Mouse (Mus musculus) right cerebral cortex, adult 18-20 months (tissue): ENCODE data around the gene Cldn3.
A peak's percentile ranks its signal among the peaks of the same experiment; 100 is the strongest.

Experiments used
- DNase-seq: peaks from one replicate; pipeline ENCODE4 v3.0.0; 2022; ENCODE audit warnings: mixed read lengths

Cldn3 gene

DNA sequence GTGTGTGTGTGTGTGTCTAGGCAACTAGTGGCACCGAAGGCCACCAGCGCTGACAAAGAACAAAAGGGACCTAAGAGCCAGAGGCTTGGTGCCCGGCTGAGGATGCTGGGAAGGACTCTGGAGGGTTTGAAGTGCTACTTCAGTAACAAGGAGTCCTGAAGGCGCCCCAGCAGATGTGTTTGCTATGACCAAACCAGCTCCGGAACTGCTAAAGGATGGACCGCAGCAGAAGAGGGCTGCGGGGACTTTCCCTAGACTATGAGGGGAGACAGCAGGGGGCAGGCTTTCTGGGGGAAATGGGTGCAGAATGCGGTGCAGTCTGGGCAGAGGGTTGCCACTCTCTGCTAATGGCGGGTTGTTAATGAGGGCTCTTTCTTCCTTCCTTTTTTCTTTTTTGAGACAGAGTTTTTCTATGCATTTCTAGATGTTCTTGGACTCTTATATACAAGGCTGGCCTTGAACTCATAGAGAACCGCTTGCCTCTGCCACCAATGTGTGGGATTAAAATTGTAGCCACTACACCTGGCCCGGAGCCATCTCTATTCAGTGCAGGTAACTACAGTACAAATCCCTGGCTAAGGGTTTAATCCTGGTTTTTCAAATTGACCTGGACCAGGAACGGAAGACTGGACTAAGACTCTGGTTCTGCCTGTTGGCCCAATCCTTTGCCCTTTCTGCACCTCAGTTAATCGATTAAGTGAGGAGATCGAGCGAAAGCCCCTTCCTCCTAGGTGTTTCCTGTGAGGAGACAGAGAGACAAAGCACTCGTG is 22.0 kb downstream of the Cldn3 start:
- no peak for DNase-seq

DNA sequence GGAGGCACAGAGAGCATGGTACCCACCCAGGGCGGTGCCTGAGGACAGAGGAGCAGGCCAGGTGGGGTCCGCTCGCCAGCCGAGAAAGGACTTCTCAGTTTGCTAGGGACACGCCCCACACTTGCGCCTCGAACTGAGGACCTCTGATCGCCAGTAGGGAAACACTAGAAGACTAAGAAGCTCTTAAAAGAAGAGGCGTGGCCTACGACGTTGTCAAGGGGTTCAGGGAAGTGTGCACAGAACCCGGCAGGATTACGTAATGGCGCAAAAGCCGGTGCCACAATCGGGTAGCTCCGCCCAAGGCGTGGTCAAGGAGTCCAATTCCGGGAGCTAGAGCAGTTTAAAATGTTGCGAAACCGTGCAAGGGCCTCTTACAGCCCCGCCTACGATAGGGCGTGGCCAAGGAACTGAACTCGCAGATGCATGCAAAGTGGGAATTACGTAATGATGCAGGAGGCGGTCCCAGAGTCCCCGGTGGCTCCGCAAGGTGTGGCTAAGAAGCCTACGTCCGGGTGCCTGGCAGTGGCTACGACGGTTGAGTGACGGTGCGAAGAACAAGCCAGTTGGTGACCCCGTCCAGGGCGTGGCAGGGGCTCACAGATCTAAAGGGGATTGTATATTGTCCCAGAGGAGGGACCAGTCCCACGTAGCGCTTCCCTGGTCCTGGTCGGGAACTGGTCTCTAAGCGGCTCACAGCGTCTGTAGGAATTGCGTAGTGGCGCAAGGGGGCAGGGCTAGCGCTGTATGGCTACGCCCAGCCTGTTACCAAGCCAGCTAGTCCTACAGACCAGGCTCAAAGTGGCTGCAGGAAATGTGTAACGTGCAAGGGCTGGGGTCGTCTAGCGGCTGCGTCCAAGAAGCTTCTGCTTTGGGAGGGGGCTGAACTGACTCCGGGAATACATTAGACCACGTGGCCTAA is 22.9 kb downstream of the Cldn3 start, which contains the start of gene Abhd11:
Abhd11 (plus strand) TSS at position 482 of the 919 bp plus-strand sequence.
- DNase-seq = peak; percentile 99

DNA sequence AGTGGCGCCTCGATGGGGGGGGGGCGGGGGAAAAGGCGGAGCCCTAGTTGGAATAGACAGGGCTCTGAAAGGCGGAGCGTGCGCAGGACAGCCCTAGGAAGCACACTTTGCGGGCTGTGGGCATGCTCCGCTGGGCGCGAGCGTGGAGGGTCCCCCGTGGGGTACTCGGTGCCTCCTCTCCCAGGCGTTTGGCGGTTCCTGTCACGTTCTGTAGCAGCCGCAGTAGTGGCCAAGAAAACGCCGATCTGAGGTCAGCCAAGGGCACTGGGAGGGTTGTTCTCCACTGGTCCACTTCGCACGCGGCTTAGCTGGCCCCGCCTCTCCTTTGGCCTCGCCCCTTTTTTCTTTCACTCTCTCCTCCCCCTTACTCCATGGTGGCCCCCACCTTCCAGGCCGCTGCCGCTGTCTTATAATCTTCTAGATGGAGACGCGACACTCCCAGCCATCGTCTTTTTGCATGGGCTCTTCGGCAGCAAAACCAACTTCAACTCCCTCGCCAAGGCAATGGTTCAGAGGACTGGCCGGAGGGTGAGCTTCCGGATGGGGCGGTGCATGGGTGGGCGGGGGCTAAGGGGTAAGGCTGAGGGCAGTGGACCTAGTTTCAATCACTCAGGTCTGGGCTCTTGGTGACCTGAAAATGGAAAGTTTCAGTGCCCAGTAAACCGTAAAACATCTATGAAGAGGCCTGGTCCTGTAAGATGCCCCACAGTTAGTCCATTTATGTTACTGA is 23.7 kb downstream of the Cldn3 start:
- DNase-seq = peak; percentile 89

DNA sequence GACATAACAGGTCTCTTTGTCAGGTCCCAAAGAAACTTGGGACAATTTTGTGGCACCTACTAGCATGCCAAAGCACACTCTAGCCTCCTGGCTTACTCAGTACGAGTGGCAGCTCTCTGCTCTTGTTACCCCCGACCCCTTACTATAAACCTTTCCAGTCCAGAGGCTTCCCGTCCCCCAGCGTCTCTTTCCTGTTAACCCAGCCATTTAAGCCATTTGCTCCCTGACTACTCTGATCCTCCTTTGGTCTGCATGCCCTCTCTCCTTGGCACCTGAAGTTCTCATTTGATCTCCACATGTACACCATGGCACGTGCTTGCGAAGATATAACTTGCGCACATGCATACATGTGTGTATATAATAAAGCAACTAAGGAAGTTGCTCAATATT is 24.3 kb downstream of the Cldn3 start:
- no peak for DNase-seq

DNA sequence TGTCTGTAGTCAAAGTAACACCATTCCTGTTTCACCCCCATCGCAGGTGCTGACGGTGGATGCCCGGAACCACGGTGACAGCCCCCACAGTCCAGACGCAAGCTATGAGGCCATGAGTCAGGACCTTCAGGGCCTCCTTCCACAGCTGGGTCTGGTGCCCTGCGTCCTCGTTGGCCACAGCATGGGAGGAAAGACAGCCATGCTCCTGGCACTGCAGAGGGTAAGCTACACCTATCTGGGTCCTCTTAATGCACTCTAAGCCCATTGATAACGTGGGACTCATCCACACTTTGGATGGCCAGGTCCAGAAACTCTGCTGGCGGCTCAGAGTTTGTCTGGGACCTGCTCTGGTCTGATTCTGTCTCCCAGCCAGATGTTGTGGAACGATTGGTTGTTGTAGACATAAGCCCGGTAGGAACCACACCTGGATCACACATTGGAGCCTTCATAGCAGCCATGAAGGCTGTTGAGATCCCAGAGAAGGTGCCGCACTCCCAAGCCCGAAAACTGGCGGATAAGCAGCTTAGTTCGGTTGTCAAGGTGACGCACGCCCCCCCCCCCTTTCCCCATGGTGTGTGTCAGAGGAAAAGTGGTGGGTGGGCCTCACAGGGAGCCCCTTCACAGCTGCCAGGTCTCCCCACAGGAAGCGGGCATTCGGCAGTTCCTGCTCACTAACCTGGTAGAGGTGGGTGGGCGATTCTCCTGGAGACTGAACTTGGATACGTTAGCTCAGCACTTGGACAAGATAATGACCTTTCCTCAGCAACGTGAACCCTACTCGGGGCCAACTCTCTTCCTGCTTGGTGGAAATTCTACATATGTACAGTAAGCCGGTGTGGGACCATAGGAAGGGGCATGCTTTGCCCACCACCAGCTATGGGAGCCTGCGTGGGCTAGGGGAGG is 25.1 kb downstream of the Cldn3 start:
- DNase-seq = no peak

DNA sequence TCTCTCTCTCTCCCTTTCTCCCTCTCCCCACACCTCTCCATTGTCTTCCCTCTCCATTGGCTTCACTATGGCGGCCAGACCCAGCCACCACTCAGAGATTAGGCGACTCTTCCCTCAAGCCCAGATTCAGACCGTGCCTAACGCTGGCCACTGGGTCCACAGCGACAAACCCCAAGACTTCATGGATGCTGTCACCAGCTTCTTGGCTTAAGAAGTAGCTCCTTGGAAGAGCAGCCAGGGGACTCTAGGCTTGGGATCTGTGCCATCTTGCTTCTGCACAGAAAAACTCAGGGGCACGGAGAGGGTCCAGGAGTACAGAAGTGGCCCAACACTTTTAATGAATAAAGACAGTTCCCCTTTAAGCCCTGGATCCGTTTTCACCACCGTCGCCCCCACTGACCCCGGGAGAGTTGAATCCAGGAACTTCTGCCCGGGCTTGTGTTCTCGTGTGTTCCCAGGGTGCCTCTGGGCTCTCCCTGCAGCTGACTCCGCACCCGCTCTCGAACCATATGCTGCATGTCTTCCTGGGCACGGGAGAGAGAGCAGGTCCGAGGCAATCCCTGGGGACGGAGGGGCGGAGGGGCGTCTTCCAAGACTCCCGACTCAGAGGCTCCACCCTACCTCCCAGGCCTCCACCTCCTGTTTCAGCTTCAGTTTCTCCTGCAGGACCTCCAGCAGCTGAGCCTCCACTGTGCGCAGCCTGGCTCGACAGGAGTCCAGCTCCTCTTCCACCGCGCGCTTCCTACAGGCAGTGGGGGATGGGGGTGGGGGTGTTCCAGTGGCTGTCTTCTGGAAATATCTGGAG is 26.0 kb downstream of the Cldn3 start:
- DNase-seq = no peak

DNA sequence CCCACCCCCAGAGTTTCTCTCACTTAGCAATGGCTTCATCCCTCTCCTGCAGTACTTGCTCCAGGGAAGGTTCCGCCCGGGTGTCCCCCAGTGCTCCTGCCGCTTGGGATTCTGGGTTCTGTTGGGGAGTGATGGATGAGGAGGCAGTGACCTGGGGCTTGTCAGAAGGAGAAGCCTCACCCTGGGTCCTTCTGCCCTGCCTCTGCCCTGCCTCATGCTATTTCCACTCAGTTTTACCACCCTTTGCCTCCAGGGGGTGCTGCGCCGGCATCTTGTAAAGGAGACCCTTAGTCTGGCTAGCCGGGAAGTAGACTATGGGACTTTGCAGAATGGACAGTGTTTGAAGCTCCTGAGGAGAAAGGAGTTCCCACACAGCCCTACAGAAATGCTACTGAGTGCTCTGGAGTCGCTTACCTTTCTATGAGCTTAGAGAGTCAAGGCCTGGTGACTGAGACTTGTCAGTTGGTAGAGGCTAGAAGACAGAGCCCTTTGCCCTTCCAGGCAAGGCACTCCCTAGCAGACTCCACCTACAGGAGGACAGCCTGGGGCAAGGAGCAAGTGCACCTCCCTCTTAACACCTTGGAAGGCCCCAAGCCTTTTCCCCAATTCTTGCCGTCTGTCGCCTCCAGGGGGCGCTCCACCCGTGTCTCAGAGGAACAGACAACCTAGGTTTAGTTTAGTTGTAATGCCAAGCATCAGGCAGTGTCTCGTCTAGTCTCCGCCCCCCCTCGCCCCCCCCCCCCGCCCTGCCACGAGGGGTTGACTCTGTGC is 26.8 kb downstream of the Cldn3 start:
- peak; percentile 67 for DNase-seq

DNA sequence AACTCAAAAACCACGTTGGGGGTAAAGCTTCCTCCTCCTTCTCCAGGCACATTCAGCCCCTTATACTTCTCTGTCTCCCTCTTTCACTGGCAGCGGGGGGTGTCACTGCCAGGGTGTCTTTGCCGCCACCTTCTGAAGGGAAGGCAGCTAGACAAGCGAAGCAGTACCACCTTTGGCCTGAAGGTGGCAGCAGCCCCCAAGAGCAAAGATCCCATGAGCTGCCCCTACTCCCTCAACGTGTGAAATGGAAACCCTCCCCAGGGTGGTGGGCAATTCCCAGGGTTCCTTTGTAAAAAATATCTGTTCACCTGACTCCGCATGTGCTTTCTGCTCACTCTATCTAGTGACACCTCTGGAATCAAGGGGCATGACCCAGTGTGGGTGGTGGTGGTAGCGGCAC is 29.5 kb downstream of the Cldn3 start:
- DNase-seq = peak; percentile 88

DNA sequence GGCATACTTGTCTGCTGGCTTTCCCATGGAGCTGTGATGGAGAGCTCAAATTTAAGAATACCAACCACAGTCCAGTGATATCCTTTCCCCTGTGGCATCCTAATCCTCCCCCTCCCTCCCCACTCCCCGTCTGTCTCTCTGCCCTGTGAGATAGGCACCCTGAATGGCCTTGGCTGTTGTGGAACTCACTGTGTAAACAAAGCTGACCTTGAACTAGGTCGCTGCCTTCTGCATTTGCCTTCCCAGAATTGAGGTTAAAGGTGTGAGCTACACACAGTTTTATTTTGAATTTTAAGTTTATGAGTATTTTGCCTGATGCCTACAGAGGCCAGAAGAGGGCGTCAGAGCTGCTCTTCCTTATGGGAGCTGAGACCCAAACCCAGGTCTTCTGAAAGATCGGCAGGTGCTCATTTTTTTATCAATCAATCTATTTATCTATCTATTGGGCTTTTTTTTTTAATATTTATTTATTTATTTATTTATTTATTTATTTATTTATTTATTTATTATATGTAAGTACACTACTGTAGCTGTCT is 30.3 kb downstream of the Cldn3 start:
- DNase-seq = no peak

DNA sequence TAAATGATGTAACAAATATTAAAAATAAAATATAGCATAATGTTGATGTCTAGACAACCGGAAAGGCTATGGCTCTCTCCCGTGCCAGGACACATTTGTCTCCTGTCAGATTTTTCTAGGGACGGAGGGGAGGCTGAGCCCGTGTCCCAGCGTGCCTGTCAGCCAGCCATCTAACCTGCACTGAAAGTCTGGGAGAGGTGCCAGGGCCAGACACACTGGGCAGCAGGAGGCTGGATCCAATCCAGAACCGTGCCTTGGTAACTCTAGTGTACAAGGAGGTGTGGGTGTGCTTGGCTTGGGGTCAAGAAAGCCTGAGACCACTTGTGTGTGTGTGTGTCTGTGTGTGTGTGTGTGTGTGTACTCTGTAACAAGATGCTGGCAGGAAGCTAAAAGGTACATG is 35.8 kb downstream of the Cldn3 start:
- no peak for DNase-seq

DNA sequence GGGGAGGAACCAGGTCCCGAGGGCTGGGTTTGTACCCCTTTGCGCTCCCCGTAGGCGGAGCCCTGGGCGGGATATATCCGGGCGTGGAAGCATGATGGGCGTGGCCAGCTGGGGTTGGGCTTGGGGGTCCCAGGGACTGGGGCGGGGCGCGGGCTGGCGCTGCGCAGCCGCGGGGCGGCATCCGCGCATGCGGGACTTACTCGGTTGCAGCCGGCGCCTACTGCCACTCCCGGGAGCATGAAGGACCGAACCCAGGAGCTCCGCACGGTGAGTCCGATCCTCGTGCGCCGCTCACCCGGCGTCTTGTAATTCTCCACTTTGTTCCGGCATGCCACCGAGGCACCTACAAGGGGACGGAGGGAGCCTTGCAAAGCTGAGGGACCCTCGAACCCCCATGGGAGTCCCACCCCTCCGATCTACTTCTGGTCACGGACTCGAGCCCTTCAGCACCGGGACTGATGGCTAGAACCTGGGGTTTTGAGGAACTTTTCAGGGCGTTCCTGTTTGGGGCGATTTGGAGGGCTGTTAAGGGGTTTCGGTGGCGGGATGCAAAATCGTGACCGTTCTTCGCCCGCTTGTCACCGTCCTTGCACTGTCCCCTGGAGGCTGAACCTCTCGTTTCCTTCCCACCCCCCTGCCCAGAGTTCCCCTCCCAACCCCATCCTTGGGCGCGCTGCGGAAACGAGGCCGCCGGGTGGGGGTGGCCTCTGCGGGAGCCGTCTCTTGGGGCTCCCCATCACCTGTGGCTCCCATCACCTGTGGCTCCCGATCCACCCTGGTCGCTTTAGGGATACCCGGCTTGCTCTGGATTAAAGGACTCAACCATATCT is 37.5 kb downstream of the Cldn3 start, which contains the start of gene Stx1a:
Stx1a (plus strand) TSS at position 139 of the 830 bp plus-strand sequence.
- DNase-seq = peak; percentile 91

DNA sequence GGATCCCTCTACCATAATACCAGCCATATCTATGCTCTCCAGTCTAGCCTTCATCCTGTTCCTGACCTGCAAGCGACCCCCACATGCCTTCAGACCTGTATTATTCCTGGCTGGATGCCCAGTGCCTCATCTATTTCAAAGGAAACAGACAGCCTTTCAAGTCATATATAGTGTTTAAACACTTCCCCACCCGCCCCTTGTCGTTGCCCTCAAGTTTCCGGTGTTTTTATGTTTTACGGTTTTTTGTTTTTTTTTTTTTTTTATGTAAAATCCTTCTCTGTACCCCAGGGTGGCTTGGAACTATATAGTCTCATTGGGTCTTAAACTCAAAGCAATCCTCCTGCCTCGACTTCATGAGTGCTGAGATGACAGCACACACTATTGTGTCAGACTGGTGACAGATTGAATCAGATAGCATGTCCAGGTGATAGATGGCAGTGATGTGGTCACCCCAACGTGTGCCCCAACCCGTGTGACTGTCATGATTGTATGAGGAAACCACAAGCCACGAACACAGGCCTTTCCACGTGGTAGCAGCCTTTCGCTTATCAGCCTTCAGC is 38.7 kb downstream of the Cldn3 start:
- no peak for DNase-seq

DNA sequence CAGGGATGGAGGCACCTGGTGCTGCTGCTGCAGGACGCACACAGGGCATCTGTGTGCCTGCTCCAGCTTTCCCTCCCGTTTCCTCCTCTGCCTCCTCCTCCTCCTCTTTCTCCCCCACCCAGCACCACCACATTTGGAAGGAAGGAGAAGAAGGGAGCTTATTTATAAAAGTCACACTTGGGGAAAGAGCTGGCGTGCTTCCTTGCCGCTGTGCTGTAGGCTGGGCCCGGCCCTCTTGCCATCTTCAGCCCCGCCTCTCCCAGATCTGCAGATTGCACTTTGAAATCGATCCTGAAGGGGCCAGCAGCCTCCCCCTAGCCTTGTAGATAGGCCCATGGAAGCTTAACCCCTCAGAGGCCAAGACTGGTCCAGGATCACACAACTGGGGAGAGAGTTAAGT is 39.9 kb downstream of the Cldn3 start:
- peak; percentile 83 for DNase-seq

DNA sequence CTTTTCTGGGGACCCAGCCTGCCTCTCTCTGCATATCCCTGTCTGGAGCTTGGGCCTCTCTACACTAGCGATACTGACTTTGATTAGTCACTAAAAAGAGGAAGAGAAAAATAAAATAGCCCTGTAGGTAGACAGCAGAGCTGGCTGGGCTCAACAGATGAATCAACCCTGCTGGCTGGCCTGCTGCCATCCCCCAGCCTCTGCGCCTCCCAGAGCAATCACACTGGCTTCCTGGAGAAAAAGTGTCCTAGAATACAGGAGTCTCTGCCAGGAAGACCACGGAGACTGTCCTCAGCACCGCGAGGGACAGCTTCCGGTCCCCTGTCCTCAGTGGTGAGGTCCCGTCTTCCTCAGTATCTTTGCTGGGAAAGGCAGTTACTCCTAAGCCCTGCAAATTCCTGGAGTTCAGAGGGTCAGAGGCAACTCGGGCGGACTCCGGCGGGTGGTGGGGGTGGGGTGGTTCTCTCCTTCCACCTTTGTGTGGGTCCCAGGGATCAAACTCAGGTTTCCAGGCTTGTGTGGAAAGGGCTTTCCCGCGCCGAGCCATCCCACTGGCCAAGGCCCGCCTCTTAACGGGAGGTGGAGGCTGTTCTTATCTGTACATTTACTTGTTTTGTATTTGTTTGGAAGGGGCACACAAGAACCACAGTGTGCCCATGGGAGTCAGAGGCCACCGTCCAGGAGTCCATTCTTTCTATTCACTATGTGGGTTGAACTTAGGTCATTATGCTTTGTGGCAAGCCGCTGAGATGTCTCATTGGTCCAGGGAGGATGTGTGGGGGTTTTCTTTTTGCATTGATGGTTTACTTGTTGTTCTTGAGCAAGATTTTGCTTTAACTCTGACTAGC is 43.2 kb downstream of the Cldn3 start:
- peak; percentile 89 for DNase-seq

DNA sequence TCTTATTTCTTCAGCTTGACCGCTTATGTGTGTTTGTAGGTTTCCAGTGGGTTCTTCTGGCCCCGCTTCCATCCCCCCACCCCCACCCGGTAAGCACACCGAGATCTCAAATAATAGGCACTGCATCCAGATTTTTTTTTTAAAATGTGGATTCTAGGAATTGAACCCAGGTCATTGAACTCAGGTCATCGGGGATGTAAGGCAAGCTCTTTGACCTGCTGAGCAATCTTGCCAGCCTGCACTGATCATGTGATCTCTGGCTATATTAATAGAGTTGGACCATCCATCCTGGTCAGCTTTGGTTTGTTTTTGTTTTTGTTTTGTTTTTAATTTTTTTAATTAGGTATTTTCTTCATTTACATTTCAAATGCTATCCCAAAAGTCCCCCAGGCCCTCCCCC is 46.6 kb downstream of the Cldn3 start:
- no peak for DNase-seq

DNA sequence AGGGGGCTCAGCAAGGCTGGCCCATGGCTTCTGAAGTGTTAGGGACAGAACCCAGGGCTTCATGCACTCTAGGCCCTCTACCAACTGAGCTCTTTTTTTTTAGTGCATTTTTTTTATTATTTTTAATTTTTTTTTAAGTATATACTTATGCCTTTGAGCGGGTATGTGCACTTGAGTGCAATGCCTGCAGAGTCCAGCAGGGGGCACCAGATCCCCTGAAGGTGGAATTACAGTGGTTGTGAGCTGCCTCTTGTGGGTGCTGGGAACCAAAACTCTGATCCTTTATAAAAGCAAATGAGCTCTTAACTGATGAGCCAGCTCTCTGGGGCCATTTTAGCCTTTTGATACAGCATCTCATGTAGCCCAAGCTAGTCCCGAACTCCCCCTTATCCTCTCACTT is 48.6 kb downstream of the Cldn3 start:
- DNase-seq = no peak

DNA sequence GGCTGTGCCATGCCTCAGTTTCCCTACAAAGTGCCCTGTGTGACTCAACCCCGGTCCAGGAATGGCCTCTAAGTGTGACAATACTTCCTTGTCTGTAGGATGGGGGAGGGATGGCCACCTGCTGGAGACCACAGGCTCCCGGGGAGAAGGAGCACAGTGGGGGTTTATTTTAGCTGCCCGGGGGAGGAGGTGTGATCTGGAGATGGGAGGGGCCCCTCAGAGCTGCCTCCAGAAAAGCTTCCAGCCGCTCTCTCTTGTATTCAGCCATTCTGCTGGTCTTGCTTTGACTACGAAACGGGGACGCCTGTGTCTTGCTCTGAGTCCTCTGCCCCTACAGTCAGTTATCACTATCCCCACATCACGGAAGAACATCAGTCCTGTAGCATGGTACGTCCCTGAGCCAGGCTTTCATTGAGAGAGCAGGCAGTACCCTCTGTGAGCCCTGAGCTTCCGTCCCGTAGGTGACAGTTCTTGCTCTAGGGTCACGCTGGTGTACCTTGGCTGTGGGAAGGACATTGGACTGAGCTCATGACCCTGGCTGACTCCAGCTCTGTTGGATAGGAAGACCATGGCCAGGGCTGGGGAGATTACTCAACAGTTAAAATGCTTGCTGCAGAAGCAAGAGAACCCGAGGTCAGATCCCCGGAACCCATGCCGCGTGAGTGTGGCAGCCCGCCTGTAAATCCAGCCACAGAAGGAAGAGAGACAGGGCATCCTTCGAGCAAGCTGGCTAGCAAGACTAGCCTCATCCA is 49.8 kb downstream of the Cldn3 start:
- peak; percentile 89 for DNase-seq
